Mouse (Mus musculus) cortical plate, adult 2 months (tissue): ENCODE results near the gene Rbm34.

Source experiments
- CTCF ChIP-seq: fragments of 200-500 bp; IDR thresholded peaks from 2 replicates; pipeline ENCODE4 v1.5.1; 2011; ENCODE audit warnings: mild to moderate bottlenecking, control low read depth, low read length; ENCODE audit not compliant: insufficient read depth; ENCODE audit errors: extremely low read depth
- POLR2A ChIP-seq: fragments of 200-500 bp; IDR thresholded peaks from 2 replicates; pipeline ENCODE4 v1.6.1; 2011; ENCODE audit warnings: mild to moderate bottlenecking, low read length, control low read depth; ENCODE audit not compliant: insufficient read depth; ENCODE audit errors: extremely low read depth

DNA sequence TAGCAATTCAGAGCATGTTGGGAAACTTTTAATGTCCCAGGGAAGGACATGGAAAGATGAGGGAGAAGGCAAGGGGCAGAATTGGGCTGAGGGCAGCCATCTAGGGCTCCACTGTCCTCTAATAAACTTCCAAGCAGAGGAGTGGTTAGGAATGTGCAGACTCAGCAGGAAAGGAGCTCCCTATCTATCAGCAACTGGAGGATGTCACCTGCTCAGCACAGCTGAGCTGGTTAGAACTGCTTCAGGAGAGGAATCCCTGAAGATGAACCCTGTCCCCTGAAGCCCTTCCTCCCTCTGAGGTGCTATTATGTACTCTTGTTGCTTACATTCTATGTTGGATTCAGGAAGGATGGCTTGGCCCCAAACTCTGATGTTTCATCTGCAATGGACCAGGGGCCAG is 42.8 kb downstream of the Rbm34 start:
- TF ChIP-seq CTCF = no peak
- no peak for TF ChIP-seq POLR2A
